Mouse (Mus musculus) thymus, adult 2 months (tissue): ENCODE data around the gene Slc7a8.

Source experiments
- CTCF ChIP-seq: fragments of 200-500 bp; IDR thresholded peaks from 2 replicates; pipeline ENCODE4 v1.5.1; 2012; ENCODE audit warnings: mild to moderate bottlenecking, control low read depth, low read length, moderate library complexity, borderline replicate concordance; ENCODE audit not compliant: control insufficient read depth, poor library complexity, insufficient read depth; ENCODE audit errors: extremely low read depth
- POLR2A ChIP-seq: fragments of 200-500 bp; IDR thresholded peaks from 2 replicates; pipeline ENCODE4 v1.6.1; 2012; ENCODE audit warnings: mild to moderate bottlenecking, low read length, control low read depth, moderate library complexity; ENCODE audit not compliant: control insufficient read depth, poor library complexity, insufficient read depth; ENCODE audit errors: extremely low read depth

DNA sequence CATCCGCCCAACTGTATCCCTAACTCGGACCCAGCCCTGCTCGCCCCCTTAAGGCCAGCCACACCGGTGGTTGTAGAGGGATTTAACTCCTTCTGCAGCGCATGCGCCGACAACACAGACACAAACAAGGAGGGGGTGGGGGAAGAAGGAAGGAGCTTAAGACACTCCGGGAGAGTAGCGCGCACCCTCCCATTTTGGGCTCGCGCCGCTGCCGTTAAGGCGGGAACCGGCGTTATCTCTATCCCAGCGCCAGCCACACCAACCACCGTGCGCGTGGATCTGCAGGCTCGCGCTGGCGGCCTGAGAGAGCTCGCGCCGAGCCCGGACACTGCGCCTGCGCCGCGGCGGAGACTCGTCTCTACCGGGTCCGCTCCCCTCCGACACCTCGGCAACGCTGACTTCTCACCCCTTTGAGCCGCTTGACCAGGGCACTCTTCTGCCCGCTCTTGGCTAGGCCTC is 95.7 kb downstream of the Slc7a8 start, which contains the start of gene 1700123O20Rik:
- no peak for TF ChIP-seq CTCF
- no peak for TF ChIP-seq POLR2A
